ENCODE assay signal across 8 mouse cellular contexts in genomic region chr2:69722273-69722649, GRCm38 (mm10). TPM values are rescaled to one million over a fixed set of nuclear protein-coding genes. Genes with fewer than 3 reads are reported as not detected.
DNase-seq lines count a peak whose midpoint lies in the region; ATAC-seq and TF ChIP-seq lines count a peak whose summit lies in the region.

TSS of gene Ppig (plus strand) at chr2:69722545.

- peak within 1 kb of the TSS; percentile 66 for H3K4me2 ChIP-seq in forebrain, embryonic 11.5 days (ENCODE audit: low read depth, low read length, severe bottlenecking)
- peak within 1 kb of the TSS; percentile 83 for H3K4me2 ChIP-seq in liver, embryonic 13.5 days

- no peaks in the 10 kb centered on the region for H3K9me3 ChIP-seq in ES-Bruce4 (replicated peaks; ENCODE audit: control insufficient read depth, insufficient read depth, low read length, poor library complexity, severe bottlenecking)
- H3K9me3 ChIP-seq in forebrain, embryonic 11.5 days (ENCODE audit: control insufficient read depth, low read length) = no peaks in the 10 kb centered on the region
- H3K9me3 ChIP-seq in hindbrain, embryonic 10.5 days = no peaks in the 10 kb centered on the region
- no peaks in the 10 kb centered on the region for H3K9me3 ChIP-seq in liver, embryonic 13.5 days (replicated peaks)

- no peaks in the 10 kb centered on the region for H3K36me3 ChIP-seq in ES-Bruce4 (ENCODE audit: control insufficient read depth, insufficient read depth, low read length, poor library complexity, severe bottlenecking)
- H3K36me3 ChIP-seq in forebrain, embryonic 11.5 days (ENCODE audit: control insufficient read depth, insufficient read depth, low read length) = no peaks in the 10 kb centered on the region
- H3K36me3 ChIP-seq in hindbrain, embryonic 10.5 days = no peaks in the 10 kb centered on the region
- H3K36me3 ChIP-seq in liver, embryonic 13.5 days = no peaks in the 10 kb centered on the region; the same call in 1 of the 2 replicates

- peak; percentile 56 for ATAC-seq in forebrain, embryonic 11.5 days (replicated peaks; ENCODE audit: low FRiP score)
- no peak for ATAC-seq in liver, embryonic 13.5 days (ENCODE audit: low read depth)

- peak within 1 kb of the TSS; percentile 93 for H3K9ac ChIP-seq in ES-Bruce4 (ENCODE audit: low read depth, poor library complexity, severe bottlenecking)
- peak within 1 kb of the TSS; percentile 90 for H3K9ac ChIP-seq in forebrain, embryonic 11.5 days (ENCODE audit: low read length)
- peak within 1 kb of the TSS; percentile 94 for H3K9ac ChIP-seq in liver, embryonic 13.5 days

- H3K4me1 ChIP-seq in ES-Bruce4 (ENCODE audit: control insufficient read depth, insufficient read depth, low read length) = peaks cover 3% of the 10 kb centered on the region
- H3K4me1 ChIP-seq in forebrain, embryonic 11.5 days (replicated peaks; ENCODE audit: control insufficient read depth, insufficient read depth, low read length) = no peaks in the 10 kb centered on the region
- peaks cover 15% of the 10 kb centered on the region for H3K4me1 ChIP-seq in hindbrain, embryonic 10.5 days (replicated peaks)
- peaks cover 26% of the 10 kb centered on the region for H3K4me1 ChIP-seq in liver, embryonic 13.5 days (replicated peaks)

- no peak for TF ChIP-seq EP300 in ES-Bruce4 (IDR thresholded peaks at IDR 0.05; ENCODE audit: insufficient read depth, low read depth, low read length)

- H3K27me3 ChIP-seq in ES-Bruce4 (ENCODE audit: control insufficient read depth, insufficient read depth, low read length, poor library complexity, severe bottlenecking) = no peaks in the 10 kb centered on the region
- H3K27me3 ChIP-seq in forebrain, embryonic 11.5 days (ENCODE audit: control insufficient read depth, insufficient read depth, low read length) = no peaks in the 10 kb centered on the region
- H3K27me3 ChIP-seq in hindbrain, embryonic 10.5 days (ENCODE audit: insufficient read depth, poor library complexity, severe bottlenecking) = no peaks in the 10 kb centered on the region
- H3K27me3 ChIP-seq in liver, embryonic 13.5 days = peaks cover 19% of the 10 kb centered on the region

- TF ChIP-seq CTCF in ES-Bruce4 (IDR thresholded peaks at IDR 0.05; ENCODE audit: low read depth, low read length) = no peak

- no peak for TF ChIP-seq POLR2A in ES-Bruce4 (IDR thresholded peaks at IDR 0.05; ENCODE audit: insufficient read depth, low read length)

- 7% methylated on average over 12 of the region's 12 CpGs for WGBS in forebrain, embryonic 11.5 days
- 5% methylated on average over 12 of the region's 12 CpGs for WGBS in hindbrain, embryonic 10.5 days
- WGBS in liver, embryonic 13.5 days (ENCODE audit: insufficient replicate concordance) = 4% methylated on average over 12 of the region's 12 CpGs

- peak within 1 kb of the TSS; percentile 55; the same call in 1 of the 2 replicates for H3K27ac ChIP-seq in ES-Bruce4 (ENCODE audit: insufficient read depth, low read length)
- H3K27ac ChIP-seq in forebrain, embryonic 11.5 days (ENCODE audit: low read depth, low read length) = peak within 1 kb of the TSS; percentile 70
- peak within 1 kb of the TSS; percentile 96 for H3K27ac ChIP-seq in hindbrain, embryonic 10.5 days
- peak within 1 kb of the TSS; percentile 84 for H3K27ac ChIP-seq in liver, embryonic 13.5 days

- DNase-seq in embryo, embryonic 11 days = peak; percentile 2
- no peak for DNase-seq in embryo, embryonic 9.5 days (ENCODE audit: extremely low spot score)
- no peak for DNase-seq in forebrain, embryonic 11.5 days (ENCODE audit: low spot score)
- DNase-seq in hindbrain, embryonic 10.5 days (ENCODE audit: low spot score) = no peak
- no peak for DNase-seq in liver, embryonic 13.5 days
- peak; percentile 1 for DNase-seq in telencephalon, adult 2 months (ENCODE audit: low read depth, low spot score)
- no peak for DNase-seq in embryo, embryonic 10 days (ENCODE audit: low spot score)

- peak within 1 kb of the TSS; percentile 90 for H3K4me3 ChIP-seq in ES-Bruce4 (ENCODE audit: low read depth, low read length)
- H3K4me3 ChIP-seq in forebrain, embryonic 11.5 days (ENCODE audit: low read depth, low read length) = peak within 1 kb of the TSS; percentile 91
- H3K4me3 ChIP-seq in hindbrain, embryonic 10.5 days = peak within 1 kb of the TSS; percentile 89
- H3K4me3 ChIP-seq in liver, embryonic 13.5 days (replicated peaks) = peak within 1 kb of the TSS; percentile 96

RNA-seq across cellular contexts. Expression of gene Ppig, which starts in this region (rescaled TPM):
- 165 and 179 TPM in 2 replicates for polyA plus RNA-seq in ES-Bruce4 (2011; ENCODE audit: insufficient read depth, insufficient read length, low read depth, missing spikeins)
- polyA plus RNA-seq in forebrain, embryonic 11.5 days (2014; fragmentation: Nextera tagmentation; extraction: Ambion mirVana) = 135 and 146 TPM in 2 replicates
- polyA plus RNA-seq in hindbrain, embryonic 10.5 days (2016; fragmentation: Nextera tagmentation; extraction: Ambion mirVana) = 78.0 and 128 TPM in 2 replicates
- 79.7 and 100 TPM in 2 replicates for polyA plus RNA-seq in liver, embryonic 13.5 days (2015; fragmentation: Nextera tagmentation; extraction: Ambion mirVana)

Comparison
In these comparisons a context has a peak if more than half of its experiments do, and no peak if none do; other contexts are left out.
1. DNase-seq: peak in embryo, embryonic 11 days (single experiment) and telencephalon, adult 2 months (single experiment); none in embryo, embryonic 9.5 days (single experiment), forebrain, embryonic 11.5 days (single experiment), hindbrain, embryonic 10.5 days (single experiment), liver, embryonic 13.5 days (single experiment) and embryo, embryonic 10 days (single experiment).
2. Peak in every context shown above with its lines, with median percentiles within 50 percentile points of each other: H3K27ac ChIP-seq, H3K4me3 ChIP-seq and H3K9ac ChIP-seq.